Mouse (Mus musculus) thymus, postnatal 25 days (tissue): Measurements from ENCODE around the gene Cux1.
"Not testable (repeated sequence)": the region's sequence is repeated elsewhere in the genome, so short reads cannot be mapped to it uniquely, and the experiment has no call there.

Experiments used
- DNase-seq: peaks from one replicate; pipeline ENCODE4 v3.0.0; 2022

Cux1 gene

GRCm38 (mm10) chr5:136240381-136240780 is 326.9 kb downstream of the Cux1 start:
- no peak for DNase-seq

GRCm38 (mm10) chr5:136237607-136238006 is 329.7 kb downstream of the Cux1 start:
- no peak for DNase-seq

DNA sequence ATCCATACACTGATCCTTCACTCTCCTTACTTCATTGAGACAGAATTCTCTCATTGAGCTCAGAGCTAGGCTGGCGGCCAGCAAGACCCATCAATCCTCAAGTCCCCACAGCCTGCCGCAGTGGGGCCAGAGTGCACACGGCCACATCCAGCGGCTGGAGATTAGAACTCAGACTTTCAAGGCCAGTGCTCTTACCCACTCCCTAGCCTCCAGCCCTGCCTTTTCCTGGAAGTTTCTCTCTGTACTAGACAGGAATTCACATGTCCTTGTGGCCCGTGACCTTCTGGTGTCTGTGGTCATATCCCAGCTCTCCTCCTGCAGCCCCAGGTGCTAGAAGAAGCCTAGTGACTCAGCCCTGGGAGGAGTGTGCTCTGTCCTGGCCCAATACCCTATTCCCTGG is 330.7 kb downstream of the Cux1 start:
- DNase-seq = no peak

GRCm38 (mm10) chr5:136230348-136231035 is 336.8 kb downstream of the Cux1 start:
- DNase-seq = no peak

- DNase-seq = no peak
Measured at GRCm38 (mm10) chr5:136226246-136226876, 340.9 kb downstream of the Cux1 start.

GRCm38 (mm10) chr5:136218585-136218984 is 348.7 kb downstream of the Cux1 start:
- no peak for DNase-seq

GRCm38 (mm10) chr5:136217932-136218381 is 349.3 kb downstream of the Cux1 start:
- DNase-seq = no peak

GRCm38 (mm10) chr5:136217004-136217665 is 350.2 kb downstream of the Cux1 start:
- DNase-seq = no peak

- no peak for DNase-seq
Measured at GRCm38 (mm10) chr5:136215958-136216357, 351.3 kb downstream of the Cux1 start.

- DNase-seq = no peak
Measured at GRCm38 (mm10) chr5:136215211-136215610, 352.1 kb downstream of the Cux1 start.

GRCm38 (mm10) chr5:136213716-136214115 is 353.6 kb downstream of the Cux1 start:
- DNase-seq = no peak

DNA sequence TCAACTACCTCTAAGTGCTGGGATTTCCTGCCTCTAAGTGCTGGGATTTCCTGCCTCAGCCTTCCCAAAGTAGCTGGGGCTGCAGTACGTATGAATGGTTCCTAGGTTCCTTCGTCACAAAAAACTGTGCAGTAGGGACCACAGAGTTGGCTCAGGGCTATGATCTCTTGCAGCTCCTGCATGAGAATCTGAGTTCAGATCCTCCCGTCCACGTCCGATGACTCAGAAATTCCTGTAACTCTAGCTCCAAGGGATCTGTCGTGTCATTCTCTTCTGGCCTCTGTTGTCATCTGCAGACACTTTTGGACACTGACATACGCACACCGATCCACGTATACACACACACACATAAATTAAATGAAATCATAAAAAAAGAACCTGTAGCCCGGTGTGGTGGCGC is 354.6 kb downstream of the Cux1 start:
- no peak for DNase-seq

DNA sequence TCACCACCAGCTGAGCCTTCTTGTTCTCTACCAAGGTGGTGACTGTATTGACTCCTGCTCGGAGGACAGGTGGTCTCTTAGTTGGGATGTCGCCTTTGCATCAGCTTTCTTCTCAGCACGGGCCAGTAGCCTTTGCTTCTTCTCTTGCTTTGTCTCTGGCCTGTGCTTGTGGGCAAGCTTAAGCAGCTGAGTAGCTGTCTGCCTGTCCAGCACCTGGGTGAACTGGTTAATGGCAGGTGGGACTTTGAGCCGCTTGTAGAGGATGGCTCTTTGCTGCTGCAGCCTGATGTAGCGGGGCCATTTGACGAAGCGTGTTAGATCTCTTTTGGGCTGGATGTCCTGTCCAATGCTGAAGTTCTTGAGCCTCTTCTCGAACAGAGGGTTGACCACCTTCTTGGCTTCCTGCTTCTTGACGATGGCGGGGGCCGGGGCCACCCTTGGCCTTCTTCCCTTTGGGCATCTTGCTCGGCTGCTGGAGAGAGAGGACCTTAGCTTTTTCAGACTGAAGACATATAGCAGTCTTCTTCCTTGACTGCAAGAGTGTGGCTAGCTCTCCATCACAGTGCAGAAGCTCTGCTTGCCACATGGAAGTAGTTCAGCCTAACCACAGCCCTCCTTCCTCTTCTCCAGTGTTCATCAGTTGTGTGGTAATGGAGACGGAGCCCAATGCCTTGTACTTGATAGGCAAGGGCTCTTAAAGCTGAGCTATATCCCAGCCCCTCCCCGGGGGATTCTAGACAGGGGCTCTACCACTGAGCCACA is 355.8 kb downstream of the Cux1 start:
- not testable (repeated sequence) for DNase-seq

- no peak for DNase-seq
Measured at GRCm38 (mm10) chr5:136210549-136210948, 356.7 kb downstream of the Cux1 start.

DNA sequence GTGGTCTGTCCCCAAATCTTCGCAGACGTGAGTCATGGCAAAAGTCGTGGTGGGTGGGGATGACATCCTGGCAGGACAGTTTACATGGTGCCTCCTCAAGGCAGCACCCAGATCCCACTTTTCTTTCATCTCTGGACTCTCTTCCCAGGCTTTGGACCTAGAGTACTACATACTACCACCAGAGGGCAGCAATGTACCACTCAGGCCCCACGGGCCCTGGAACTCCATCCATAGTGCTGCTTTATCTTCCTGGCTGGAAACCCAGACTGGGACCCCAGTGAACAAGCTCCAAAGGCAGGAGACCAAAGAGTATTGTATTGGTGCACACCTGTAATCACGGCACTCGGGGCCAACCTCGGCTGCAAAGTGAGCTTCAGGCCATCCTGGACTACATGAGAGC is 365.5 kb downstream of the Cux1 start:
- peak; percentile 44 for DNase-seq

- no peak for DNase-seq
Measured at GRCm38 (mm10) chr5:136199526-136199925, 367.8 kb downstream of the Cux1 start.

DNA sequence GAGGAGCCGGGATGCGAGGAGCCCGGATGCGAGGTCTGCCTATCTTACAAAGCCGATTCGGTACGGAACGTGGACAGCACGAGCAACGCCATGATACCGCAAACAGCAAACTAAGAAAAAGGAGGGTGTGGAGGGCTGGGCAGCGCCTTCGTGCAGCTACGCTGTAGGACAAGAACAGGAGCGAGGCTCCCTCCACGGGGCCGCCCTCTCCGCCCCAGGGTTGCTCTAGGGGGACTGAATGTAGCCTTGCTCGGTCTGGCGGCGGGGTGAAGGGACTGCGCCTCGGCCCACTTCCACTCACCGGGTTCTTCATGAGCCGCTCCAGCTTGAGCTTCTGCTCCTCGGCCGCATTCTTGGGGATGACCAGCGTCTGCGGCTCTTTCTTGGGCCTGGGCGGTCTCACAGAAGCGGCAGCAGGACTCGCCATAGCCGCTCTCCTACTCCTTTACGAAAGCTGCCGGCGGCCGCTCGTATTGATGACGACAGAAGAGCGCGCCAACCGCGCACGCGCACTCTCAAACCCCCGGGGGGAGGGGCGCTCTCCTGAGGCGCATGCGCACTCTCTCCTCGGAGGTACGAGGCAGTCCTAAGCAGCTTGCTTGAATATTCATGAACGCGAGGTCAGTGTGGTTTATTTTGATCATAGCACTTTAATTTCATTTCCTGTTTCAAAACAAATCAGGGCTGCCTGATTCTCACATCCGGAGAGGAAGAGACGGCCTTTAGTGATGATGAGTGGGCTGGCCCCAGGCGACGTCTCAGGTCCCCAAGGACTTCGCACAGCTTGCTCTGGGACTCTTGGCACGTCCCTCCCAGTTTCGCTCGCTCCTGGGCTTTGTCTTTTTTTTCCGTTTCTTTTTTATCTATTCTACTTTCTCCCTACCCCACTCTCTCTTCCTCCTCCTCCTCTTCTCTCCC is 368.6 kb downstream of the Cux1 start, which contains the start of gene Prkrip1:
TSS of gene Prkrip1 (minus strand) at position 490 of the 918 bp plus-strand sequence.
- DNase-seq = peak; percentile 94
